Mouse (Mus musculus): ENCODE data around the gene Mrpl19. TPM values are rescaled to one million over a fixed set of nuclear protein-coding genes. Genes with fewer than 3 reads are reported as not detected.

Mrpl19 gene
- polyA plus RNA-seq, 1 experiment from 2014 or later, result 49.9 TPM

DNA sequence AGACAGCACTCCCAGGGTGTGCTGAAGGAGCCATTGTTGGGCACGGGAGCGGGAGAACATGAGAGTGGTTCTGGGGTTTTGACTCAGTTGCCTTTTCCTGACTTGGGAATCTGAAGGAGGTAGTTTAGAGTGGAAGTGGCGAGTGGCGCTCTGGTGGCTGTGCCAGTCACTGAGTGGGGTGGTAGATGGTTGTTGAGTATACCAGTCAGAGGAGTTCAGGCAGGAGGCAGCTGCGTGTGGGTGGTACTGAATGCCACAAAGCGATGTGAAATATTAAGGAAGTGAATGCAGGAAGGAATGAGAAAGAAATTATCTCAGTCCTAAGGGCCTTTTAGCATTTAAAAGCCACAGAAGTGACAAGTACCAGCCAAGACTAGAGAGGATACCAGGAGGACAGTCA, 18.9 kb downstream of the Mrpl19 start:
- Histone ChIP-seq H3K4me1 (ENCODE audit: control insufficient read depth, insufficient read depth, low read length) (no peaks in the 10 kb centered on the region), H3K4me3 (replicated peaks; ENCODE audit: low read length) (no peak overlapping the region), H3K9ac (ENCODE audit: low read length) (no peak overlapping the region), H3K27me3 (ENCODE audit: control insufficient read depth, insufficient read depth, low read length) (no peaks in the 10 kb centered on the region), H3K36me3 (ENCODE audit: control insufficient read depth, insufficient read depth, low read length) (peaks cover 21% of the 10 kb centered on the region), H3K9me3 (replicated peaks; ENCODE audit: control insufficient read depth, low read length) (no peaks in the 10 kb centered on the region), H3K27ac (ENCODE audit: low read length) (no peak overlapping the region), H3K4me2 (ENCODE audit: low read depth, low read length) (no peak overlapping the region)
- WGBS, result 96% methylated on average over 6 of the region's 6 CpGs
- ATAC-seq (ENCODE audit: insufficient read depth, low FRiP score), result no peak

DNA sequence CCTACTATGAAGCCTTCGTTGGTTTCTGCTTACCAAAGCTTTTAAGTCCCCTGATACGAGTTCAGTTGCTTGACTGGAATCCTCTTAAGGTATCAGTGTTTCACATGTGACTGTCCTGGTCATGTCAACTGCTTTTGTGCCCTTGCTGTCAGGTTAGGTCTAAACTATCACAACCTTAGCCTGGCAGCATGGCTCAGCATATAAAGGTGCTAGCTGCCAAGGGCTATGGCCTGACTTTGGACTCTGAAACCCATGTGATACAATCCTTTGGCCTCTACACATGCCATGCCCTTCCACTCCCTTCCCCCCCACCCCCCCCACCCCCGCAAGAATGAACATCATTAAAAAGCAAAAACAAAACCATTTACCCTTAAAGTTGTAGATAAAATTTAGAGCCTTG, 21.3 kb downstream of the Mrpl19 start:
- Histone ChIP-seq H3K4me1 (ENCODE audit: control insufficient read depth, insufficient read depth, low read length) (no peaks in the 10 kb centered on the region), H3K27me3 (ENCODE audit: control insufficient read depth, insufficient read depth, low read length) (no peaks in the 10 kb centered on the region), H3K4me3 (replicated peaks; ENCODE audit: low read length) (no peak overlapping the region), H3K36me3 (ENCODE audit: control insufficient read depth, insufficient read depth, low read length) (peaks cover 27% of the 10 kb centered on the region), H3K9me3 (replicated peaks; ENCODE audit: control insufficient read depth, low read length) (no peaks in the 10 kb centered on the region), H3K9ac (ENCODE audit: low read length) (no peak overlapping the region), H3K27ac (ENCODE audit: low read length) (no peak overlapping the region), H3K4me2 (ENCODE audit: low read depth, low read length) (no peak overlapping the region)
- 96% methylated on average over 3 of the region's 3 CpGs for WGBS
- no peak for ATAC-seq (ENCODE audit: insufficient read depth, low FRiP score)

DNA sequence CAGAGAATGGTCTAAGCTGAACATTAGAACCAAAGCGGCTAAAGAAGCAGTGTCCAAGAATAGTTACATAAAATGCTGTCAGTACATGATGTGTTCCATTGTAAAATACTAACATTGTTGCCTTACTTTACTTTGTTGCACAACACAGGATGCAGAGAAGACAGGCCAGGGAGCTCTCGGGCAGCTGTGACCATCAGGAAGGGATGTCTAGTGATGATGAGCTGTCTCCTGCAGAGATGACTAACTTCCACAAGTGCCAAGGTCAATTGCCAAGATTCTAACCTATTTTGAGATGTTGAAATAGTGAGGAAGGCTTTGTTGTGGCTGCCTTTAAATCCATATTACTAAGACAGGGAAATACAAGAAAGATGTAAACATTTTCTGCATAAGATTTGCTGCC, 22.5 kb downstream of the Mrpl19 start:
- Histone ChIP-seq H3K27ac (ENCODE audit: low read length) (no peak overlapping the region), H3K4me3 (replicated peaks; ENCODE audit: low read length) (no peak overlapping the region), H3K4me2 (ENCODE audit: low read depth, low read length) (no peak overlapping the region), H3K4me1 (ENCODE audit: control insufficient read depth, insufficient read depth, low read length) (no peaks in the 10 kb centered on the region), H3K9ac (ENCODE audit: low read length) (no peak overlapping the region), H3K9me3 (replicated peaks; ENCODE audit: control insufficient read depth, low read length) (no peaks in the 10 kb centered on the region), H3K27me3 (ENCODE audit: control insufficient read depth, insufficient read depth, low read length) (no peaks in the 10 kb centered on the region), H3K36me3 (ENCODE audit: control insufficient read depth, insufficient read depth, low read length) (peaks cover 26% of the 10 kb centered on the region)
- no peak for ATAC-seq (ENCODE audit: insufficient read depth, low FRiP score)
- WGBS, result 90% methylated on average over 2 of the region's 2 CpGs

DNA sequence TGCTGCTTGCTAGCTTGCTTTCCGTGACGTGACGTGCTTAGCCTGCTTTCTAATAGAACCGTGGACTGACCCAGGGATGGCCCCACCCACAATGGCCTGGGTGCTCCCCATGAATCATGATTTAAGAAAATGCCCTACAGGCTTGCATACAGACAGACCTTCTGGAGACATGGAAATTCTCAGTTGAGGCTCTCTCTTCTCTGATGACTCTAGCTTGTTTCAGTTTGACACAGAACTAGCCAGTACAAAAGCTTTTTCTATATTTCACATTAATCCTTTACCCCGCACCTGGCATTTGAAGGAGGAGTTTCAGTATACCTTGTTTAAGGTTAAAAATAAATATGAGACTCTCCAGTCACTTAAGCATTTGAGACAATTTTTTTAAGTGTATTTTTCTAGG, 24.0 kb downstream of the Mrpl19 start:
- WGBS, result 89% methylated on average over 5 of the region's 5 CpGs
- peaks cover 20% of the 10 kb centered on the region for H3K36me3 ChIP-seq (ENCODE audit: control insufficient read depth, insufficient read depth, low read length)
- ATAC-seq (ENCODE audit: insufficient read depth, low FRiP score), result no peak

DNA sequence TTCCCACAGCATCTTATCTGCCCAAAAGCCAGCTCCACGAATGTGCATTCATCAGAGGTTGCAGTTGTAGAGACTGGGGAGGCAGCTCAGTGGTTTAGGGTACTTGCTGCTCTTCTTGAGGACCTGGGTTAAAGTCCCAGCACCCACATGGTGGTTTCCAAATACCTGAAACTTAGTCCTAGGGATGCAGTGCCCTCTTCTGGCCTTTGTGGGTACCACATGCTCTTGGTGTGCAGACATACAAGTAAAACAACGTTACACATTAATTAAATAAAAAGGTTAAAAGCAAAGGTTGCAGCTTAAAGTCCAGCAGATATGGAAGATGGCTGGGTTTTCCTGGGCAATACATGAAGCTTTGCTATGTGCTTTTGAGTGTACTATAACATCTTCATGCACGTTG, 32.5 kb downstream of the Mrpl19 start:
- Histone ChIP-seq H3K4me3 (replicated peaks; ENCODE audit: low read length) (no peak overlapping the region), H3K9me3 (replicated peaks; ENCODE audit: control insufficient read depth, low read length) (peaks cover 5% of the 10 kb centered on the region), H3K4me1 (ENCODE audit: control insufficient read depth, insufficient read depth, low read length) (no peaks in the 10 kb centered on the region), H3K36me3 (ENCODE audit: control insufficient read depth, insufficient read depth, low read length) (peaks cover 34% of the 10 kb centered on the region), H3K4me2 (ENCODE audit: low read depth, low read length) (no peak overlapping the region), H3K27me3 (ENCODE audit: control insufficient read depth, insufficient read depth, low read length) (no peaks in the 10 kb centered on the region), H3K27ac (ENCODE audit: low read length) (no peak overlapping the region), H3K9ac (ENCODE audit: low read length) (no peak overlapping the region)
- 93% methylated on average over 3 of the region's 3 CpGs for WGBS
- ATAC-seq (ENCODE audit: insufficient read depth, low FRiP score), result no peak

More for the DNA sequence above, 24.0 kb downstream of the Mrpl19 start:
- H3K4me3 ChIP-seq (replicated peaks; ENCODE audit: low read length), result no peak overlapping the region
- H3K9me3 ChIP-seq (replicated peaks; ENCODE audit: control insufficient read depth, low read length), result no peaks in the 10 kb centered on the region
- H3K27me3 ChIP-seq (ENCODE audit: control insufficient read depth, insufficient read depth, low read length), result no peaks in the 10 kb centered on the region
- H3K9ac ChIP-seq (ENCODE audit: low read length), result no peak overlapping the region
- no peak overlapping the region for H3K27ac ChIP-seq (ENCODE audit: low read length)
- H3K4me1 ChIP-seq (ENCODE audit: control insufficient read depth, insufficient read depth, low read length), result no peaks in the 10 kb centered on the region
- H3K4me2 ChIP-seq (ENCODE audit: low read depth, low read length), result no peak overlapping the region

DNA sequence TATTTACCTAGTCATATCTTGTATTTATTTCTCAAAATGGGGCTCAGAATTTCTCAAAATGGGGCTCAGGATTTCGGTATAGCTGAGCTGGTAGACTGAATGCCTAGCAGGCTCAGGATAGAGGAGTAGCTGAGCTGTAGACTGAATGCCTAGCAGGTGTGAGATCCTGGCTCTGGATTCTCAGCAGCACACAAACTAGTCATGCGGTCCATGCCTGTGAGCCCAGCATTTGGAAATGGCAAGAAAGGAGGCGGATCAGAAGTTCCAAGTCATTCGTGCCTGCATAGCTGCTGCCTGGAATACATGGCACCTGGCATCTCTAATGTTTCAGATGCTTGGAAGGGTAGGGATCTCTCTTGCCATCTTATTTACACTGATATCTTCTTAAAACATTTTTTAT, 36.4 kb downstream of the Mrpl19 start:
- H3K27ac ChIP-seq (ENCODE audit: low read length), result no peak overlapping the region
- H3K9me3 ChIP-seq (replicated peaks; ENCODE audit: control insufficient read depth, low read length), result peaks cover 5% of the 10 kb centered on the region
- peaks cover 31% of the 10 kb centered on the region for H3K36me3 ChIP-seq (ENCODE audit: control insufficient read depth, insufficient read depth, low read length)
- H3K4me2 ChIP-seq (ENCODE audit: low read depth, low read length), result no peak overlapping the region
- 92% methylated on average over 4 of the region's 4 CpGs for WGBS
- H3K4me3 ChIP-seq (replicated peaks; ENCODE audit: low read length), result no peak overlapping the region
- H3K27me3 ChIP-seq (ENCODE audit: control insufficient read depth, insufficient read depth, low read length), result no peaks in the 10 kb centered on the region
- ATAC-seq (ENCODE audit: insufficient read depth, low FRiP score), result no peak
- peaks cover under 1% of the 10 kb centered on the region; the same call in 1 of the 2 replicates for H3K4me1 ChIP-seq (ENCODE audit: control insufficient read depth, insufficient read depth, low read length)
- no peak overlapping the region for H3K9ac ChIP-seq (ENCODE audit: low read length)

DNA sequence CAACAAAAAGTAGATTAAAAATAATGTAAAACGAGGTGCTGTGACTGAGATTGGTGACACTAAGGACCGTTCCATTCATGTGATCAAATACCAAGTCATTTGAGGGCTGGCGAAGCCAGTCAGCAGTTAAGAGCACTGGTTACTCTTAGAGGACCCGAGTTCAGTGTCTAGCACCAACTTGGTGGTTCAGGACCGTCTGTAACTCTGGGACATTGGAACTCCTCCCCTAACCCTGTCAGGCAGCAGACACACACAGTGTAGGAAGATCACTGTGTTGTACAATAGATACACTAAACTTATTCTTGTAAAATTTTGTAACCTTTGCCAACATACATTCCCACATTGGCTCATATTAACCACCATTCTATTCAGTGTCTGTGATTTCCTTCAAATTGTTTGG, 41.5 kb downstream of the Mrpl19 start:
- Histone ChIP-seq H3K36me3 (ENCODE audit: control insufficient read depth, insufficient read depth, low read length) (peaks cover 9% of the 10 kb centered on the region; the same call in 1 of the 2 replicates), H3K9ac (ENCODE audit: low read length) (peak overlapping the region; percentile 96), H3K4me2 (ENCODE audit: low read depth, low read length) (peak overlapping the region; percentile 79), H3K27ac (ENCODE audit: low read length) (no peak overlapping the region), H3K4me3 (replicated peaks; ENCODE audit: low read length) (peak overlapping the region; percentile 91), H3K9me3 (replicated peaks; ENCODE audit: control insufficient read depth, low read length) (no peaks in the 10 kb centered on the region), H3K27me3 (ENCODE audit: control insufficient read depth, insufficient read depth, low read length) (no peaks in the 10 kb centered on the region), H3K4me1 (ENCODE audit: control insufficient read depth, insufficient read depth, low read length) (peaks cover 4% of the 10 kb centered on the region)
- ATAC-seq (ENCODE audit: insufficient read depth, low FRiP score), result no peak
- 12% methylated on average over 5 of the region's 5 CpGs for WGBS

DNA sequence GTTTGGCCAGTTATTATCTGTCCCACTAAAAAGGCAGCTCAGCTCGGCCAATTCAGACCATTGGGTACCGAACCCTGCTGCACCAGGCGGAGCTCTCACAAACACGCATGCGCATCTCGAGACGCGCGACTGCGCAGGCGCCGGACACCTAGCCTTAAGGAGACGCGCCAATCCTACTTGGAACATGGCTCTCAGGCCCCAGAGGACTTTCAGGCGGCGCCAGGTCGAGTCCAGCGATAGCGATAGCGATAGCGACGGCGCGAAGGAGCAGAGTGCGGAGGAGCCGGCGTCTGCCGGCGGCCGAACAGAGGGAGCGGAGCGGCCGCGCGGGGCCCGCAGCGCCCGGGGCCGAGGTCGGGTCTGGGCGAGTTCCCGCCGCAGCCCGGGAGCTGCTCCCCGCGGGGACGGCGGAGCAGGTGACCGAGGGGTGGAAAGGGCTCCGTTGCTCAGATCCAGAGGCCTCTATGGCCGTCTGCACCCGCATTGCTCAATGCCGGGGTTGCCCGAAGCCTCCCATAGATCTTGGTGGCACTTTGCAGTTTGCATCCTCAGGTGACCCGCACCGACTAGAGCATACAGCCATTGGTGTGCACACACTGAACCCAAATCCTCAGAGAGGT, 42.1 kb downstream of the Mrpl19 start, which contains the start of gene Gcfc2:
Gene Gcfc2, plus strand, starts transcription at position 147 of the 620 bp plus-strand sequence.
- Histone ChIP-seq H3K36me3 (ENCODE audit: control insufficient read depth, insufficient read depth, low read length) (peaks cover 9% of the 10 kb centered on the region; the same call in 1 of the 2 replicates), H3K4me2 (ENCODE audit: low read depth, low read length) (peak within 1 kb of the TSS; percentile 79), H3K4me3 (replicated peaks; ENCODE audit: low read length) (peak within 1 kb of the TSS; percentile 91), H3K4me1 (ENCODE audit: control insufficient read depth, insufficient read depth, low read length) (peaks cover 4% of the 10 kb centered on the region), H3K27ac (ENCODE audit: low read length) (peak within 1 kb of the TSS; percentile 52; the same call in 1 of the 2 replicates), H3K27me3 (ENCODE audit: control insufficient read depth, insufficient read depth, low read length) (no peaks in the 10 kb centered on the region), H3K9ac (ENCODE audit: low read length) (peak within 1 kb of the TSS; percentile 96), H3K9me3 (replicated peaks; ENCODE audit: control insufficient read depth, low read length) (no peaks in the 10 kb centered on the region)
- under 1% methylated on average over 55 of the region's 56 CpGs for WGBS
- peak; percentile 93 for ATAC-seq (ENCODE audit: insufficient read depth, low FRiP score)

DNA sequence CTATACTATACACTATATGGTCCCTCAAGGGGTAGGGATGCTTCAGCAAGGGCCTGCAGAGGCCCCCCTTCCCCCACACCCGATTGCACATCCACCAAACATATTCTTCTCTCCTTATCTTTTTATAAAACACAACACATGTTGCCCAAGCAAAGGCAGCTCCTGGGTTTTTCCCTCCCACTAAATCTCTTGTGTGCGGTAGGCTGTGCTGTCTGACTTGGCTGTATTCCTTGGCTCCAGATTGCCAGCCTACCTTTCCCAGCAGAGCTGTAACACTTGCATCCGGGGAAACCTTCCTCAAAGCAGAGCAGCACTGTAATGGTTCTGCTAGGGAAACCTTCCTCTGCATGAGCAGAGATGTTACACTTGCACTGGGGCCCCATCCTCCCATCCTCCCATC, 53.6 kb downstream of the Mrpl19 start:
- ATAC-seq (ENCODE audit: insufficient read depth, low FRiP score), result no peak
- Histone ChIP-seq H3K36me3 (ENCODE audit: control insufficient read depth, insufficient read depth, low read length) (no peaks in the 10 kb centered on the region), H3K27me3 (ENCODE audit: control insufficient read depth, insufficient read depth, low read length) (no peaks in the 10 kb centered on the region), H3K4me3 (replicated peaks; ENCODE audit: low read length) (no peak overlapping the region), H3K9ac (ENCODE audit: low read length) (no peak overlapping the region), H3K4me2 (ENCODE audit: low read depth, low read length) (no peak overlapping the region), H3K4me1 (ENCODE audit: control insufficient read depth, insufficient read depth, low read length) (no peaks in the 10 kb centered on the region), H3K9me3 (replicated peaks; ENCODE audit: control insufficient read depth, low read length) (no peaks in the 10 kb centered on the region), H3K27ac (ENCODE audit: low read length) (no peak overlapping the region)
- 66% methylated on average over 3 of the region's 3 CpGs for WGBS

Measured in stomach, embryonic 16.5 days (tissue).